In the genomic region with DNA sequence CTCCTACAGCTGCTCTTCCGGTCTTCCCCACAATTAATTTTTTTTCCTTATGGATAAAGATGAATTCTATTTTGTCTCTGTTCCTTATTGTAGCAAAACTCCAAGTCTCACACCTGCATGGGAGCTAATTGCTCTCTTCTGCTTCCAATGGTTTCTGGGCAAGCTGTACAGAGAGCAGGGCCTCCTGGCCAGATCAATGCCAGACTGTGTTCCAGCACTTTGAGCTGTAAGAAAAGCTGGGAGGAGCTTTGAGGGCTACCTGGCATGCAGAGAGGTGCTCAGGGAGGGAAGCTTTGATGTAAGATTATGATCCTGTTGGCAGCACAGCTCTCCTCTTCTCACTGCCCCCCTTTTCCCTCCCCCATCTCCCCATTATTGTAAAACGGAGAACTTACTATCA, we compare ENCODE assay signal across 26 mouse cellular contexts.
"Had no signal": no experiment of that assay in that cellular context is flagged by ENCODE, and none has a peak within 500 bp of the region (broad histone marks: within the 10 kb centered on the region; RNA-seq: fewer than 3 reads in every experiment).

No protein-coding gene starts in this region.

- H3K4me3 ChIP-seq: heart, adult 2 months; heart, embryonic 13.5 days; heart, embryonic 15.5 days; hindbrain, embryonic 13.5 days; hindbrain, embryonic 15.5 days; kidney, embryonic 15.5 days; limb, embryonic 13.5 days; limb, embryonic 15.5 days; liver, embryonic 12.5 days had no signal

- ATAC-seq: hindbrain, postnatal 0 days; intestine, embryonic 16.5 days; liver, embryonic 12.5 days had no signal

- H3K4me1 ChIP-seq: heart, embryonic 13.5 days; heart, embryonic 15.5 days; hindbrain, embryonic 13.5 days; hindbrain, embryonic 15.5 days; kidney, embryonic 15.5 days; limb, embryonic 13.5 days; limb, embryonic 15.5 days; liver, embryonic 12.5 days had no signal

- H3K27me3 ChIP-seq: heart, embryonic 15.5 days; hindbrain, embryonic 13.5 days; hindbrain, embryonic 15.5 days; kidney, embryonic 15.5 days; limb, embryonic 13.5 days; limb, embryonic 15.5 days had no signal

- H3K9me3 ChIP-seq: heart, embryonic 15.5 days; hindbrain, embryonic 15.5 days; limb, embryonic 15.5 days had no signal

- H3K36me3 ChIP-seq: heart, embryonic 13.5 days; heart, embryonic 15.5 days; hindbrain, embryonic 13.5 days; hindbrain, embryonic 15.5 days; kidney, embryonic 15.5 days; limb, embryonic 13.5 days; limb, embryonic 15.5 days; liver, embryonic 12.5 days had no signal

- H3K27ac ChIP-seq: heart, adult 2 months; heart, embryonic 13.5 days; heart, embryonic 15.5 days; hindbrain, embryonic 13.5 days; hindbrain, embryonic 15.5 days; hindbrain, postnatal 0 days; kidney, embryonic 15.5 days; kidney, postnatal 0 days; limb, embryonic 13.5 days; limb, embryonic 15.5 days; liver, embryonic 12.5 days had no signal

- H3K9ac ChIP-seq: heart, embryonic 13.5 days; heart, embryonic 15.5 days; hindbrain, embryonic 13.5 days; hindbrain, embryonic 15.5 days; kidney, embryonic 15.5 days; limb, embryonic 13.5 days; limb, embryonic 15.5 days; liver, embryonic 12.5 days had no signal

- H3K4me2 ChIP-seq: heart, embryonic 11.5 days; heart, embryonic 13.5 days; heart, embryonic 15.5 days; hindbrain, embryonic 13.5 days; hindbrain, embryonic 15.5 days; kidney, embryonic 15.5 days; limb, embryonic 13.5 days; limb, embryonic 15.5 days; liver, embryonic 12.5 days had no signal

- DNase-seq: gastrocnemius, postnatal 14 days; gastrocnemius, postnatal 36 days; heart, adult 11 months; heart, adult 2 months; heart, postnatal 14 days; heart, postnatal 36 days; kidney, adult 11 months; kidney, adult 2 months; kidney, adult 9 months; kidney, postnatal 14 days; kidney, postnatal 36 days; layer of hippocampus, adult 9-11 months; layer of hippocampus, postnatal 36 days; left cerebral cortex, postnatal 4 days had no signal
